Mouse (Mus musculus): ENCODE data around the gene Il19.

- no peak for TF ChIP-seq CTCF (IDR thresholded peaks at IDR 0.05; ENCODE audit: extremely low read depth, insufficient read depth, insufficient read length, insufficient replicate concordance)
- TF ChIP-seq POLR2A (IDR thresholded peaks at IDR 0.05; ENCODE audit: low read depth, low read length) = no peak
Observed at GRCm38 (mm10) chr1:130893329-130894040, 46.4 kb downstream of the Il19 start.

Data from spleen, adult 2 months (tissue).